Mouse (Mus musculus) liver, embryonic 11.5 days (tissue): ENCODE data around the gene Cnpy1. TPM values are rescaled to one million over a fixed set of nuclear protein-coding genes. Genes with fewer than 3 reads are reported as not detected.

Experiments
- ATAC-seq: fragments of 200-750 bp; cut with Nextera tagmentation; replicated peaks from 2 replicates; pipeline ENCODE4 v1.8.0; 2017; ENCODE audit warnings: moderate number of reproducible peaks, mild to moderate bottlenecking, moderate TSS enrichment, moderate library complexity; ENCODE audit not compliant: low FRiP score
- DNase-seq: peaks from one replicate; pipeline ENCODE4 v3.0.0-alpha.2; 2017; ENCODE audit warnings: low spot score
- H3K27ac ChIP-seq: fragments of 300-500 bp; sonication (generic); 2 replicates; pipeline ENCODE4 v1.5.1; 2014; ENCODE audit warnings: mild to moderate bottlenecking, low read depth, low read length, control low read depth
- H3K27me3 ChIP-seq: fragments of 300-500 bp; sonication (generic); replicated peaks from 2 replicates; pipeline ENCODE4 v1.6.1; 2014; ENCODE audit warnings: low read length, mixed read lengths; ENCODE audit not compliant: control insufficient read depth, insufficient read depth
- H3K36me3 ChIP-seq: fragments of 300-500 bp; sonication (generic); 2 replicates; pipeline ENCODE4 v1.6.1; 2014; ENCODE audit warnings: mild to moderate bottlenecking, low read length, moderate library complexity, mixed read lengths; ENCODE audit not compliant: control insufficient read depth, insufficient read depth
- H3K4me1 ChIP-seq: fragments of 300-500 bp; sonication (generic); replicated peaks from 2 replicates; pipeline ENCODE4 v1.6.1; 2014; ENCODE audit warnings: low read length, mixed read lengths; ENCODE audit not compliant: control insufficient read depth, insufficient read depth
- H3K4me2 ChIP-seq: fragments of 300-500 bp; sonication (generic); 2 replicates; pipeline ENCODE4 v1.6.1; 2014; ENCODE audit warnings: mild to moderate bottlenecking, control low read depth, moderate library complexity
- H3K4me3 ChIP-seq: fragments of 300-500 bp; sonication (generic); 2 replicates; pipeline ENCODE4 v1.5.1; 2014; ENCODE audit warnings: low read depth, low read length, control low read depth
- H3K9ac ChIP-seq: fragments of 300-500 bp; sonication (generic); 2 replicates; pipeline ENCODE4 v1.6.1; 2014; ENCODE audit warnings: low read depth, low read length, control low read depth
- H3K9me3 ChIP-seq: fragments of 300-500 bp; sonication (generic); 2 replicates; pipeline ENCODE4 v1.6.1; 2016; ENCODE audit warnings: low read length, inconsistent platforms, mixed read lengths; ENCODE audit not compliant: control insufficient read depth
- WGBS: fragments of 180-500 bp; shearing (Covaris S2); extraction: QIAGEN DNeasy Blood & Tissue Kit; methylation state at CpG from one replicate; pipeline ENCODE4 v1.1.7; 2014; 5-methylcytosine and 5-hydroxymethylcytosine counted together
- polyA plus RNA-seq: library from polyadenylated mRNA; unstranded; fragments of >200 nt; fragmentation: Nextera tagmentation; extraction: Ambion mirVana; gene quantifications from 2 replicates; pipeline ENCODE4 v1.2.1, GENCODE M21; 2014

The Cnpy1 gene
- polyA plus RNA-seq, 1 experiment from 2014 or later: 0.16 TPM

- Histone ChIP-seq H3K9me3 (no peaks in the 10 kb centered on the region), H3K9ac (no peak overlapping the region), H3K36me3 (no peaks in the 10 kb centered on the region), H3K4me3 (no peak overlapping the region), H3K4me2 (no peak overlapping the region), H3K27me3 (no peaks in the 10 kb centered on the region), H3K27ac (no peak overlapping the region), H3K4me1 (no peaks in the 10 kb centered on the region)
- ATAC-seq: no peak
- 70% methylated on average over 4 of the region's 4 CpGs for WGBS
- DNase-seq: no peak
These were observed 5.7 kb upstream of the Cnpy1 start for GRCm38 (mm10) chr5:28251211-28251764.

GRCm38 (mm10) chr5:28250479-28250878 lies 4.9 kb upstream of the Cnpy1 start:
- WGBS: 73% methylated on average over 2 of the region's 2 CpGs
- no peak for ATAC-seq
- no peak overlapping the region for H3K9ac ChIP-seq
- no peak overlapping the region for H3K4me3 ChIP-seq
- DNase-seq: no peak
- no peaks in the 10 kb centered on the region for H3K36me3 ChIP-seq
- no peaks in the 10 kb centered on the region for H3K9me3 ChIP-seq
- H3K4me2 ChIP-seq: no peak overlapping the region
- H3K27ac ChIP-seq: no peak overlapping the region
- H3K4me1 ChIP-seq: no peaks in the 10 kb centered on the region
- no peaks in the 10 kb centered on the region for H3K27me3 ChIP-seq

GRCm38 (mm10) chr5:28245121-28245520 lies 485 bp downstream of the Cnpy1 start:
- H3K27me3 ChIP-seq: no peaks in the 10 kb centered on the region
- ATAC-seq (no peak), DNase-seq (no peak)
- H3K27ac ChIP-seq: no peak overlapping the region
- H3K4me2 ChIP-seq: no peak overlapping the region
- no peaks in the 10 kb centered on the region for H3K4me1 ChIP-seq
- H3K36me3 ChIP-seq: no peaks in the 10 kb centered on the region
- H3K9me3 ChIP-seq: no peaks in the 10 kb centered on the region
- H3K4me3 ChIP-seq: no peak overlapping the region
- no peak overlapping the region for H3K9ac ChIP-seq
- WGBS: 46% methylated on average over 4 of the region's 4 CpGs

GRCm38 (mm10) chr5:28243501-28244177 lies 2.0 kb downstream of the Cnpy1 start:
- Histone ChIP-seq H3K4me3 (no peak overlapping the region), H3K9ac (no peak overlapping the region), H3K27ac (no peak overlapping the region), H3K4me1 (no peaks in the 10 kb centered on the region), H3K36me3 (no peaks in the 10 kb centered on the region), H3K27me3 (no peaks in the 10 kb centered on the region), H3K9me3 (no peaks in the 10 kb centered on the region), H3K4me2 (no peak overlapping the region)
- no peak for ATAC-seq
- no peak for DNase-seq
- WGBS: 68% methylated on average over 8 of the region's 8 CpGs

- no peak overlapping the region for H3K4me3 ChIP-seq
- no peaks in the 10 kb centered on the region for H3K36me3 ChIP-seq
- H3K9ac ChIP-seq: no peak overlapping the region
- WGBS: 74% methylated on average over 4 of the region's 4 CpGs
- H3K4me1 ChIP-seq: no peaks in the 10 kb centered on the region
- H3K27me3 ChIP-seq: no peaks in the 10 kb centered on the region
- DNase-seq: no peak
- H3K27ac ChIP-seq: no peak overlapping the region
- H3K4me2 ChIP-seq: no peak overlapping the region
- ATAC-seq: no peak
- no peaks in the 10 kb centered on the region for H3K9me3 ChIP-seq
These were observed 4.2 kb downstream of the Cnpy1 start for GRCm38 (mm10) chr5:28241423-28241822.

GRCm38 (mm10) chr5:28239829-28240228 lies 5.8 kb downstream of the Cnpy1 start:
- no peak overlapping the region for H3K27ac ChIP-seq
- H3K4me2 ChIP-seq: no peak overlapping the region
- DNase-seq (no peak), ATAC-seq (no peak)
- no peaks in the 10 kb centered on the region for H3K36me3 ChIP-seq
- no peaks in the 10 kb centered on the region for H3K4me1 ChIP-seq
- H3K27me3 ChIP-seq: no peaks in the 10 kb centered on the region
- no peak overlapping the region for H3K4me3 ChIP-seq
- H3K9ac ChIP-seq: no peak overlapping the region
- 81% methylated on average over 5 of the region's 5 CpGs for WGBS
- H3K9me3 ChIP-seq: no peaks in the 10 kb centered on the region

GRCm38 (mm10) chr5:28238876-28239275 lies 6.7 kb downstream of the Cnpy1 start:
- H3K4me3 ChIP-seq: no peak overlapping the region
- H3K27me3 ChIP-seq: no peaks in the 10 kb centered on the region
- H3K9me3 ChIP-seq: no peaks in the 10 kb centered on the region
- ATAC-seq (no peak), DNase-seq (no peak)
- no peaks in the 10 kb centered on the region for H3K36me3 ChIP-seq
- no peaks in the 10 kb centered on the region for H3K4me1 ChIP-seq
- H3K27ac ChIP-seq: no peak overlapping the region
- H3K4me2 ChIP-seq: no peak overlapping the region
- H3K9ac ChIP-seq: no peak overlapping the region
- WGBS: 69% methylated on average over 5 of the region's 5 CpGs

GRCm38 (mm10) chr5:28238152-28238551 lies 7.5 kb downstream of the Cnpy1 start:
- no peak overlapping the region for H3K4me2 ChIP-seq
- no peak for DNase-seq
- no peak overlapping the region for H3K9ac ChIP-seq
- 32% methylated on average over 4 of the region's 4 CpGs for WGBS
- no peaks in the 10 kb centered on the region for H3K27me3 ChIP-seq
- no peak overlapping the region for H3K27ac ChIP-seq
- no peaks in the 10 kb centered on the region for H3K9me3 ChIP-seq
- no peak for ATAC-seq
- no peak overlapping the region for H3K4me3 ChIP-seq
- H3K4me1 ChIP-seq: no peaks in the 10 kb centered on the region
- H3K36me3 ChIP-seq: no peaks in the 10 kb centered on the region

GRCm38 (mm10) chr5:28237715-28238114 lies 7.9 kb downstream of the Cnpy1 start:
- DNase-seq: no peak
- no peaks in the 10 kb centered on the region for H3K36me3 ChIP-seq
- no peaks in the 10 kb centered on the region for H3K27me3 ChIP-seq
- H3K9me3 ChIP-seq: no peaks in the 10 kb centered on the region
- ATAC-seq: no peak
- H3K4me2 ChIP-seq: no peak overlapping the region
- H3K4me1 ChIP-seq: no peaks in the 10 kb centered on the region
- H3K4me3 ChIP-seq: no peak overlapping the region
- 82% methylated on average over 2 of the region's 2 CpGs for WGBS
- H3K27ac ChIP-seq: no peak overlapping the region
- no peak overlapping the region for H3K9ac ChIP-seq
